Mouse (Mus musculus) lung, embryonic 14.5 days (tissue): ENCODE measurements around the gene Camkmt. TPM values are rescaled to one million over a fixed set of nuclear protein-coding genes. Genes with fewer than 3 reads are reported as not detected.

Experiments used
- ATAC-seq: fragments of 200-750 bp; cut with Nextera tagmentation; 2 replicates; pipeline ENCODE4 v1.8.0; 2017; ENCODE audit warnings: mild to moderate bottlenecking, moderate TSS enrichment, moderate library complexity; ENCODE audit not compliant: insufficient read depth
- DNase-seq: peaks from one replicate; pipeline ENCODE4 v3.0.0-alpha.2; 2015
- H3K27ac ChIP-seq: fragments of 300-500 bp; sonication (generic); 2 replicates; pipeline ENCODE4 v1.5.1; 2014; ENCODE audit warnings: low read depth, mild to moderate bottlenecking, moderate library complexity
- H3K27me3 ChIP-seq: fragments of 300-500 bp; sonication (generic); 2 replicates; pipeline ENCODE4 v1.6.1; 2014; ENCODE audit warnings: low read length, control low read depth; ENCODE audit not compliant: insufficient read depth
- H3K36me3 ChIP-seq: fragments of 300-500 bp; sonication (generic); 2 replicates; pipeline ENCODE4 v1.6.1; 2014; ENCODE audit warnings: control low read depth; ENCODE audit not compliant: insufficient read depth
- H3K4me1 ChIP-seq: fragments of 300-500 bp; sonication (generic); 2 replicates; pipeline ENCODE4 v1.6.1; 2014; ENCODE audit warnings: antibody characterized with exemption, control low read depth; ENCODE audit not compliant: insufficient read depth
- H3K4me2 ChIP-seq: fragments of 300-500 bp; sonication (generic); 2 replicates; pipeline ENCODE4 v1.6.1; 2014; ENCODE audit warnings: mild to moderate bottlenecking
- H3K4me3 ChIP-seq: fragments of 300-500 bp; sonication (generic); 2 replicates; pipeline ENCODE4 v1.5.1; 2014; ENCODE audit warnings: low read depth, low read length
- H3K9ac ChIP-seq: fragments of 300-500 bp; sonication (generic); 2 replicates; pipeline ENCODE4 v1.6.1; 2014
- H3K9me3 ChIP-seq: fragments of 300-500 bp; sonication (generic); 2 replicates; pipeline ENCODE4 v1.6.1; 2016; ENCODE audit warnings: low read depth, low read length, control low read depth
- CTCF ChIP-seq: IDR thresholded peaks from 2 replicates; pipeline ENCODE4 v1.5.1; 2016; ENCODE audit warnings: antibody characterized with exemption, low read depth
- WGBS: fragments of 180-500 bp; shearing (Covaris S2); extraction: QIAGEN DNeasy Blood & Tissue Kit; methylation state at CpG from one replicate; pipeline ENCODE4 v1.1.7; 2014; 5-methylcytosine and 5-hydroxymethylcytosine counted together
- polyA plus RNA-seq: library from polyadenylated mRNA; unstranded; fragments of >200 nt; fragmentation: Nextera tagmentation; extraction: Ambion mirVana; gene quantifications from 2 replicates; pipeline ENCODE4 v1.2.1, GENCODE M21; 2014

Camkmt gene
- polyA plus RNA-seq, 1 experiment from 2014 or later = 11.7 TPM

GRCm38 (mm10) chr17:85257348-85257747 lies 167.0 kb downstream of the Camkmt start:
- H3K9ac ChIP-seq = no peak overlapping the region
- no peak for TF ChIP-seq CTCF
- 59% methylated on average over 11 of the region's 11 CpGs for WGBS
- H3K4me3 ChIP-seq = no peak overlapping the region
- no peak for ATAC-seq
- no peaks in the 10 kb centered on the region for H3K4me1 ChIP-seq
- H3K27me3 ChIP-seq = no peaks in the 10 kb centered on the region
- H3K27ac ChIP-seq = no peak overlapping the region
- DNase-seq = no peak
- H3K36me3 ChIP-seq = no peaks in the 10 kb centered on the region
- H3K9me3 ChIP-seq = no peaks in the 10 kb centered on the region
- no peak overlapping the region for H3K4me2 ChIP-seq

DNA sequence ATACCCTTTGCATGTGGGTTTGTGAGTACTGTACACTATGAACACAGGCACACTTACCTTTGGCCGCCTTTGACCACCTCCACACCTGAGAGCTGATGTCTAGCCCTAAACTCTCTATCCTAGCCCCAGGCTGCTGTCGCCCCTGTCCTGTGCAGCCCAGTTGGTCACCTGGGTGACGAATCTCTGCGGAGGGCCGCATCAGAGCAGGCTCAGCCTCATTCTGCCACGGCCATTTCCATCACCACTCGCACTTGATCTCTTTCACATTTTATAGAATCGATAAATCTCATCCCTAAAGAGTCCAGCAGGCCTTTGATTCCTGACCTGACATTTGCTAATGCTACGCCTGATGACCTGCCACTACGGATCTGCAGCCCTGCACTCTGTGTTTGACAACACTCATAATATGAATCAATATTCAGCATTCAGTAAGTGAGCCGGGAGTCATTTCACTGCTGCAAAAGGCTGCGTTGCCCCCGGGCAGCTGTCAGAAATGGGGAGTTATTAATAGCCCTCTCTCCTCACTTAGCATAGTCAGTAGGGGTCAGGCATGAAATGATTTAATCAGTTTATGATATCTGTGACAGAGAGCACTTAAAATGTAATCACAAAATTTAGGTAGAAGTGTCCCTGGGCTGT lies 168.5 kb downstream of the Camkmt start:
- ATAC-seq (no peak), DNase-seq (no peak)
- no peaks in the 10 kb centered on the region for H3K36me3 ChIP-seq
- 70% methylated on average over 13 of the region's 13 CpGs for WGBS
- H3K27ac ChIP-seq = no peak overlapping the region
- H3K4me2 ChIP-seq = no peak overlapping the region
- H3K4me3 ChIP-seq = no peak overlapping the region
- no peaks in the 10 kb centered on the region for H3K27me3 ChIP-seq
- no peaks in the 10 kb centered on the region for H3K9me3 ChIP-seq
- no peak for TF ChIP-seq CTCF
- H3K9ac ChIP-seq = no peak overlapping the region
- H3K4me1 ChIP-seq = no peaks in the 10 kb centered on the region

- H3K27me3 ChIP-seq = no peaks in the 10 kb centered on the region
- 78% methylated on average over 12 of the region's 12 CpGs for WGBS
- H3K9me3 ChIP-seq = no peaks in the 10 kb centered on the region
- H3K4me1 ChIP-seq = no peaks in the 10 kb centered on the region
- no peak overlapping the region for H3K27ac ChIP-seq
- DNase-seq (no peak), ATAC-seq (no peak)
- no peak overlapping the region for H3K4me2 ChIP-seq
- no peak overlapping the region for H3K9ac ChIP-seq
- H3K4me3 ChIP-seq = no peak overlapping the region
- H3K36me3 ChIP-seq = no peaks in the 10 kb centered on the region
- no peak for TF ChIP-seq CTCF
Measured at GRCm38 (mm10) chr17:85266831-85267422, 176.6 kb downstream of the Camkmt start.

- 86% methylated on average over 20 of the region's 20 CpGs for WGBS
- DNase-seq (no peak), ATAC-seq (no peak)
- Histone ChIP-seq H3K4me3 (no peak overlapping the region), H3K36me3 (no peaks in the 10 kb centered on the region), H3K27me3 (no peaks in the 10 kb centered on the region), H3K4me2 (no peak overlapping the region), H3K9me3 (no peaks in the 10 kb centered on the region), H3K4me1 (no peaks in the 10 kb centered on the region), H3K27ac (no peak overlapping the region), H3K9ac (no peak overlapping the region)
- TF ChIP-seq CTCF = no peak
Measured at GRCm38 (mm10) chr17:85271466-85272175, 181.3 kb downstream of the Camkmt start.

- Histone ChIP-seq H3K27ac (no peak overlapping the region), H3K9me3 (no peaks in the 10 kb centered on the region), H3K9ac (no peak overlapping the region), H3K27me3 (no peaks in the 10 kb centered on the region), H3K4me2 (no peak overlapping the region), H3K4me3 (no peak overlapping the region), H3K36me3 (no peaks in the 10 kb centered on the region), H3K4me1 (no peaks in the 10 kb centered on the region)
- 62% methylated on average over 7 of the region's 7 CpGs for WGBS
- no peak for ATAC-seq
- no peak for TF ChIP-seq CTCF
- DNase-seq = no peak
Measured at GRCm38 (mm10) chr17:85279720-85280119, 189.4 kb downstream of the Camkmt start.

- ATAC-seq = no peak
- WGBS = 49% methylated on average over 5 of the region's 5 CpGs
Measured at GRCm38 (mm10) chr17:85282447-85282846, 192.1 kb downstream of the Camkmt start.

DNA sequence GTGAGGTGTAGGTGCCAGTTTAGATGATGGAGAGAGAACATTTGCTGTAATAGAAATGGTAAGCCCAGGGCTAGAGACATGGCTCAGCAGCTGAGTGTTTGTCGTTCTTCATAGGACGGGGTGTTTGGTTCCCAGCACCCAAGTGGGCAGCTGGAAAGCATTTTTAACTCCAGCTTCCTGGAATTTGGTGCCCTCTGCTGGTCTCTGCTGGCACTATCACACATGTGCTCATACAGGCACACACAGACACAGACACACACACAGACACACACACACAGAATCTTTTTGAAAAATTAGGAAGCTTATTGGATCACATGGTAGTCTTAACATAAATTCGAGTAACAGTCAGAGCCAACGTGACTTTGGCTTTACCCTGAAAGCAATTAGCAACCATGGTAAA lies 200.8 kb downstream of the Camkmt start:
- DNase-seq (no peak), ATAC-seq (no peak)
- Histone ChIP-seq H3K4me3 (no peak overlapping the region), H3K4me1 (no peaks in the 10 kb centered on the region), H3K27me3 (no peaks in the 10 kb centered on the region), H3K36me3 (no peaks in the 10 kb centered on the region), H3K27ac (no peak overlapping the region), H3K9me3 (no peaks in the 10 kb centered on the region), H3K9ac (no peak overlapping the region), H3K4me2 (no peak overlapping the region)
- no peak for TF ChIP-seq CTCF
- 87% methylated on average over 4 of the region's 4 CpGs for WGBS

More at GRCm38 (mm10) chr17:85282447-85282846, 192.1 kb downstream of the Camkmt start:
- Histone ChIP-seq H3K9me3 (no peaks in the 10 kb centered on the region), H3K27me3 (no peaks in the 10 kb centered on the region), H3K36me3 (no peaks in the 10 kb centered on the region), H3K4me1 (no peaks in the 10 kb centered on the region), H3K4me2 (no peak overlapping the region), H3K9ac (no peak overlapping the region), H3K27ac (no peak overlapping the region), H3K4me3 (no peak overlapping the region)
- no peak for DNase-seq
- no peak for TF ChIP-seq CTCF
